Mouse (Mus musculus) brain, embryonic 14.5 days (tissue): Measurements from ENCODE around the gene Thsd4.
"Not testable (repeated sequence)": the region's sequence is repeated elsewhere in the genome, so short reads cannot be mapped to it uniquely, and the experiment has no call there.

Source experiments
- CTCF ChIP-seq: fragments of 200-500 bp; IDR thresholded peaks from 2 replicates; pipeline ENCODE4 v1.5.1; 2012; ENCODE audit warnings: inconsistent platforms, mild to moderate bottlenecking, moderate library complexity, borderline replicate concordance; ENCODE audit not compliant: insufficient read depth, insufficient read length; ENCODE audit errors: extremely low read depth
- POLR2A ChIP-seq: fragments of 200-500 bp; IDR thresholded peaks from 2 replicates; pipeline ENCODE4 v1.6.1; 2012; ENCODE audit warnings: mild to moderate bottlenecking, inconsistent platforms, borderline replicate concordance; ENCODE audit not compliant: poor library complexity, insufficient read depth, insufficient read length, severe bottlenecking; ENCODE audit errors: extremely low read depth

DNA sequence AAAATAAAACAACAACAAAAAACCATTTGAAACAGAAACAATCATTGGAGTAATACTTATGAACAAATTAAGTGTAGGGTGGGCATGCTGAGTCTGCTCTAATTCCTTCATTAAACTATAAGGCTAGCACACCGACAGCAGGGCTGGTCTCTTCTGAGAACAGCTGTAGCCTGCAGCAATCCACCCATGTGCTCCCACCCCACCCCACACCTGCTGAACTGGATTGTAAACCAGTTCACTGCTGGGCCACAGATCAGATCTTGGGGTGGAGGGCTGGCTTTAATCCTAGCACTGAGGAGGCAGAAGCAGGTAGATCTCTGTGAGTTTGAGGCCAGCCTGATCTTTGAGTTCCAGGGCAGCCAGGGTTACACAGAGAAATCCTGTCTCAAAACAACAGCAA is 563.7 kb downstream of the Thsd4 start:
- TF ChIP-seq CTCF, POLR2A: not testable (repeated sequence)
